Mouse (Mus musculus) mesoderm, embryonic 11.5 days (tissue): ENCODE measurements around the gene AC140267.1.

Source experiments
- DNase-seq: peaks from one replicate; pipeline ENCODE4 v3.0.0-alpha.2; 2012; ENCODE audit warnings: low read depth, low spot score

The AC140267.1 gene

DNA sequence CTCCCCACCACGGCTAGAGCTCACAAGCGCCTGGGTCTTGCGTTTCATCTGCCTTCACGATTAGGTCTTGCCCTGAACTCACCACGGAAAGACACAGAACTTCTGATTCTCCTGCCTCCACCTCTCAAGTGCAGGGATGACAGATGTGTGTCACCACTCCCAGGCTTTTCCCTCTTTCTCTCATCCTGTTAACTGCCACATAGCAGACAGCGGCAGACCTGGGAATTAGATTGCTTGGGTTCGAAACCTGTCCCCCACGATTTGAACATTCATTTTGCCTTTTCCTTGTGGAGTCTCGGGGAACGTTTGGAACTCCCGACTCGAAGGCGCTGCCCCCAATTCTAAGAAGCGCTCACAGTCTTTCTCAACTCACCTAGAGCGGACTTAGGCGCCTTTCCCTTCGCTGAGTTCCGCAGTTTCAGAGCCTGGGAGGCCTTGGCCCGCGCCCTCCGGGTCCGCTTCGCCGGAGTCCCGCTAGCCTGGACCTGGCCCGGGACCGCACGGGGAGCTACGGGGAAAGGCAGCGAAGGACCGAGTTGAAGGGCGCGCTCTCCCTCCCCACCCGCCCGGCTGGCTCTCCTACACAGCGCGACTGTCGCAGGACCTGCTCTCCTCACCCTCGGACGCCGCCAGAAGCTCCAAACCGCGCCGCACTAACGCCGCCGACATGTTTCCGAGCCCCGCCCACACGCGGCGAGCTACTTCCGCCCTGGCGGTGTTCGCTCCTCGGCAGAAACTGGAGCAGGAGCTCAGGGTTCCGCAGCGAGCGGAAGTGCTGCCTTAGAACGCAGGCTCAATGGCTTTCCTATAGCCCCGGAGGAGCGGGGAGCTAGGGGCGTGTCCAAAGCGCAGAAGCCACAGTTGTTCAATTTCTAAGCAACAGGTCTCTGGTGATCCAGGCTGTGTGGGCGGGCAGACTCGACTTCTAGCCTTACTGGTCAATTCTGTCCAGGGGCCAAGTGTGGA, 28.3 kb downstream of the AC140267.1 start, which contains the start of gene Rps19bp1:
Gene Rps19bp1, minus strand, starts transcription at position 706 of the 966 bp plus-strand sequence.
- peak; percentile 95 for DNase-seq

- peak; percentile 83 for DNase-seq
These were observed 30.6 kb downstream of the AC140267.1 start for GRCm38 (mm10) chr15:80266281-80266680.

GRCm38 (mm10) chr15:80271858-80272396, 36.3 kb downstream of the AC140267.1 start:
- no peak for DNase-seq

DNA sequence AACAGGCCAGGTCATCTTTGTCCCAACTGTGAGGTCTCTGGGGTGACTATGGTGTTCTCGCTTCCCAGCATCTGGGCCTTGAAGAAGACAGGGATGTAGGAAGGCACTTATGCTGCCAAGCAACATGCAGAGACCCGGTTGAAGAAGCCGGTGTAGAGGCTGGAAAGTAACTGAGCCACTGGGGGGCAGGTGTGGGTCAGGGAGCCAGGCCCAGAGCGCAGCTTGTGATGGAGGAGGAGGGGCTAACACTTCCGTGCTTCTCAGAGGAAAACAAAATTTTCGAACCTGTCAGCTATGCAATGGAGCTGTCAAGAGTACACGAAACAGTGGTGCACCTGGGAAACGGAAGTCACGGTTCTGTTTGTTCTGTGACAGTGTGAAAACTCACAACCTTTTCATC, 41.5 kb downstream of the AC140267.1 start:
- DNase-seq: no peak

GRCm38 (mm10) chr15:80277625-80278024, 42.0 kb downstream of the AC140267.1 start:
- DNase-seq: peak; percentile 88

DNA sequence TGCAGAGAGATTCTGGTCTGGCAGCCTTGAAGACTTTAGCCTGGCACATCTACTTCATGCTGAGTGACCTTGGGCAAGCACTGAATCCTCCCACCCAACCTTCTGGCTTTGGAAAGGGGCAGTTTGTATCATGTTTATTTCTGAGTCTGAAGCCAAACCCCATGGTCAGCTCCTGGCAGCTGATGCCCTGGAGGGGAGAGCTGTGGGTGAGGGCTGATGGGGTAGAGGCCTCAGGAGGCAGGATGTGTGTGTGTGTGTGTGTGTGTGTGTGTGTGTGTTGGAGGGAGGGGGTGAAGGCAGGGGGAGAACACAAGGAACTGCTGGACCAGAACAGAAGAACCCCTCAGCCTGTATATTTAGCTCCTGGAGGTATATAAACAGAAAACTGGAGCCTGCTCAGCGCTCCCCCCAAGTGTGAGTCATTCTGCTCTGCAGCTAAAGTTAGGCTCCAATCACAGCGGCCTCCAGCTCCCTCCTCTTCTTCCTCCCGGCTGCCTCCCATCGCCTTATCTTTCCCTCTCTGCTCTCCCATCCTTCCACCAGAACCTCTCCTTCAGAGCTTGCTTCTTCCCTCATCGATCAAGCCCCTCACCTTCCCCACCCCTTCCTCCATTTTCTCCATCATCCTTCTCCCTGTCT, 42.6 kb downstream of the AC140267.1 start:
- DNase-seq: no peak

- DNase-seq: no peak
These were observed 43.4 kb downstream of the AC140267.1 start for GRCm38 (mm10) chr15:80279053-80279452.

DNA sequence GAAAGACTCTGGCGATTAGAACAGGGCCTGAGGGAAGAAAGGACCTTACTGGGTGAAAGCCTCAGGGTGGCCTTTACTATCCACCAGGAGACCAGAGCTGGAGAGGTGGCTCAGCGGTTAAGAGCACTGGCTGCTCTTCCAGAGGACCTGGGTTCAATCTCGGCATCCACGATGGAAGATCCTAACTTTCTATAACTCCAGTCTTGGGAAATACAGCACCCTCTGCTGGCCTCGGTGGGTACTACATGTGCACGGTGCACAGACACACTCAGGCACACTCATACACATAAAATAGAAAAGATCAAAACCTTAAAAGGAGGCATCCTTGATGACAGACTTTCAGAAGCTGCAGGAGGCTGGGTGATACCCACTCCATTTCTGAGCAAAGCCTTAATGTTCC, 45.0 kb downstream of the AC140267.1 start:
- DNase-seq: peak; percentile 61
